17 mouse cellular contexts compared by ENCODE assay signal in the genomic region with DNA sequence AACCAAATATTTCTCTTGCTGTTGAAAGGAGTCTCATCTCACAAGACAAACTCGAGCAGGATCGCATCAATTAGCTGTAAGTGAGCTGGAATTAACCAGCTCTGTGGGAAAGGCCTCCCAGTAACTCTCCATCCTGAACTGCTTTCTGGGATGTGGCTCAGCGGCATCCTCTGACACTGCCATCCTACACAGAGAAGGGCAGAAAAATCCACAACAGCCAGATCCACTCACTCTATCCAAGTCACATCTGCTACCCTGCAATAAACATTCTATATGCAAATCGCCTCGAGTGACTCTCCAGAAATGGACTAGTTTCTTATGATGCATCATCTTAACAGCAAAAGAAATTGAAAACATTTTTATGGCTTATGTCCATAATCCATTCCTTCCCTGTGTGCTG.
DNase-seq lines count a peak whose midpoint lies in the region; ATAC-seq and TF ChIP-seq lines count a peak whose summit lies in the region.
"Had no signal": no experiment of that assay in that cellular context is flagged by ENCODE, and none has a peak within 500 bp of the region (broad histone marks: within the 10 kb centered on the region; RNA-seq: fewer than 3 reads in every experiment).

No protein-coding gene starts in this region.

- H3K27ac ChIP-seq in embryonic fibroblast, embryonic 13.5 days (ENCODE audit: insufficient read depth, low read length) = peak overlapping the region; percentile 31; the same call in 1 of the 2 replicates
- H3K27ac ChIP-seq in forebrain, embryonic 16.5 days (ENCODE audit: low read length) = no peak overlapping the region
- H3K27ac ChIP-seq in midbrain, embryonic 13.5 days = no peak overlapping the region
- H3K27ac ChIP-seq: embryonic facial prominence, embryonic 12.5 days; liver, embryonic 14.5 days had no signal

- H3K36me3 ChIP-seq in forebrain, embryonic 16.5 days (ENCODE audit: control insufficient read depth, insufficient read depth) = no peaks in the 10 kb centered on the region
- H3K36me3 ChIP-seq in midbrain, embryonic 13.5 days = no peaks in the 10 kb centered on the region
- H3K36me3 ChIP-seq: embryonic facial prominence, embryonic 12.5 days had no signal

- TF ChIP-seq CTCF in embryonic fibroblast, embryonic 13.5 days (IDR thresholded peaks at IDR 0.05; ENCODE audit: borderline replicate concordance, insufficient read depth, low read length) = no peak

- no peaks in the 10 kb centered on the region for H3K27me3 ChIP-seq in forebrain, embryonic 16.5 days (replicated peaks; ENCODE audit: control insufficient read depth, insufficient read depth, low read length)
- H3K27me3 ChIP-seq in midbrain, embryonic 13.5 days = peaks cover 39% of the 10 kb centered on the region
- H3K27me3 ChIP-seq: CH12.LX; embryonic facial prominence, embryonic 12.5 days; Patski had no signal

- peaks cover 3% of the 10 kb centered on the region for H3K4me1 ChIP-seq in embryonic fibroblast, embryonic 13.5 days (ENCODE audit: control insufficient read depth, insufficient read depth, low read length)
- H3K4me1 ChIP-seq in forebrain, embryonic 16.5 days (replicated peaks; ENCODE audit: control insufficient read depth, insufficient read depth, low read length) = peaks cover 12% of the 10 kb centered on the region
- peaks cover 18% of the 10 kb centered on the region for H3K4me1 ChIP-seq in midbrain, embryonic 13.5 days (replicated peaks)

- H3K4me2 ChIP-seq in forebrain, embryonic 16.5 days (ENCODE audit: low read length) = no peak overlapping the region
- H3K4me2 ChIP-seq in midbrain, embryonic 13.5 days (replicated peaks) = no peak overlapping the region
- H3K4me2 ChIP-seq: embryonic facial prominence, embryonic 12.5 days had no signal

- ATAC-seq in forebrain, embryonic 16.5 days = peak; percentile 60
- ATAC-seq in midbrain, embryonic 13.5 days = peak; percentile 54
- ATAC-seq: Patski had no signal

- no peak overlapping the region for H3K9ac ChIP-seq in forebrain, embryonic 16.5 days (replicated peaks; ENCODE audit: low read depth, low read length)
- no peak overlapping the region for H3K9ac ChIP-seq in midbrain, embryonic 13.5 days (replicated peaks)
- H3K9ac ChIP-seq: embryonic facial prominence, embryonic 12.5 days; liver, embryonic 14.5 days had no signal

- 25% methylated on average over 5 of the region's 5 CpGs for WGBS in forebrain, embryonic 16.5 days
- WGBS in midbrain, embryonic 13.5 days = 17% methylated on average over 5 of the region's 5 CpGs

- H3K4me3 ChIP-seq in embryonic fibroblast, embryonic 13.5 days (ENCODE audit: insufficient read depth, low read length) = no peak overlapping the region
- no peak overlapping the region for H3K4me3 ChIP-seq in forebrain, embryonic 16.5 days (replicated peaks; ENCODE audit: low read length)
- no peak overlapping the region for H3K4me3 ChIP-seq in midbrain, embryonic 13.5 days (replicated peaks)
- H3K4me3 ChIP-seq: embryonic facial prominence, embryonic 12.5 days had no signal

- no peak for TF ChIP-seq POLR2A in embryonic fibroblast, embryonic 13.5 days (IDR thresholded peaks at IDR 0.05; ENCODE audit: low read depth, low read length)

- peak; percentile 21 to 48 for DNase-seq in left cerebral cortex, adult 18-20 months (ENCODE audit: low spot score in 2 of 2)
- DNase-seq in left cerebral cortex, adult 11 months (ENCODE audit: low spot score) = no peak
- DNase-seq in cerebellum, adult 9-10 months = no peak
- DNase-seq in spleen, postnatal 14 days (ENCODE audit: low spot score in 2 of 2) = no peak
- no peak for DNase-seq in lung, postnatal 4 days
- DNase-seq: cerebellum, postnatal 14 days; gastrocnemius, postnatal 25 days; kidney, postnatal 10 days; lung, postnatal 14 days; spleen, adult 18-20 months had no signal

- no peaks in the 10 kb centered on the region for H3K9me3 ChIP-seq in forebrain, embryonic 16.5 days (ENCODE audit: control insufficient read depth, low read length)
- no peaks in the 10 kb centered on the region for H3K9me3 ChIP-seq in midbrain, embryonic 13.5 days
- H3K9me3 ChIP-seq: embryonic facial prominence, embryonic 12.5 days had no signal

Comparison
In these comparisons a context has a peak if more than half of its experiments do, and no peak if none do; other contexts are left out.
1. DNase-seq: peak in left cerebral cortex, adult 18-20 months (2 of 2); none in left cerebral cortex, adult 11 months (single experiment), cerebellum, adult 9-10 months (single experiment), spleen, postnatal 14 days (0 of 2) and lung, postnatal 4 days (0 of 2).